Mouse (Mus musculus) stomach, embryonic 14.5 days (tissue): ENCODE data around the gene Mdm1. TPM values are rescaled to one million over a fixed set of nuclear protein-coding genes. Genes with fewer than 3 reads are reported as not detected.
A peak's percentile ranks its signal among the peaks of the same experiment; 100 is the strongest.

Experiments used
- ATAC-seq: fragments of 200-750 bp; cut with Nextera tagmentation; 2 replicates; pipeline ENCODE4 v1.8.0; 2017; ENCODE audit warnings: low read depth, moderate TSS enrichment; ENCODE audit not compliant: insufficient number of reproducible peaks, insufficient read depth, low FRiP score
- H3K27ac ChIP-seq: fragments of 300-500 bp; sonication (generic); 2 replicates; pipeline ENCODE4 v1.5.1; 2014; ENCODE audit warnings: mild to moderate bottlenecking, low read length, moderate library complexity, mixed read lengths
- H3K27me3 ChIP-seq: fragments of 300-500 bp; sonication (generic); 2 replicates; pipeline ENCODE4 v1.6.1; 2014; ENCODE audit warnings: low read length, control low read depth, mixed read lengths; ENCODE audit not compliant: control insufficient read depth, insufficient read depth
- H3K36me3 ChIP-seq: fragments of 300-500 bp; sonication (generic); 2 replicates; pipeline ENCODE4 v1.6.1; 2014; ENCODE audit warnings: mild to moderate bottlenecking, control low read depth, low read length, moderate library complexity, mixed read lengths; ENCODE audit not compliant: control insufficient read depth, insufficient read depth
- H3K4me1 ChIP-seq: fragments of 300-500 bp; sonication (generic); 2 replicates; pipeline ENCODE4 v1.6.1; 2014; ENCODE audit warnings: low read length, control low read depth, mixed read lengths; ENCODE audit not compliant: control insufficient read depth, insufficient read depth
- H3K4me2 ChIP-seq: fragments of 300-500 bp; sonication (generic); replicated peaks from 2 replicates; pipeline ENCODE4 v1.6.1; 2014; ENCODE audit warnings: low read depth, low read length, control low read depth
- H3K4me3 ChIP-seq: fragments of 300-500 bp; sonication (generic); 2 replicates; pipeline ENCODE4 v1.5.1; 2014; ENCODE audit warnings: low read depth, low read length, control low read depth
- H3K9ac ChIP-seq: fragments of 300-500 bp; sonication (generic); replicated peaks from 2 replicates; pipeline ENCODE4 v1.6.1; 2014; ENCODE audit warnings: low read depth, mild to moderate bottlenecking, control low read depth, low read length, moderate library complexity, mixed read lengths
- H3K9me3 ChIP-seq: fragments of 300-500 bp; sonication (generic); 2 replicates; pipeline ENCODE4 v1.6.1; 2016; ENCODE audit warnings: low read depth, low read length, control low read depth; ENCODE audit not compliant: control insufficient read depth
- whole genome bisulfite sequencing: fragments of 180-500 bp; shearing (Covaris S2); extraction: QIAGEN DNeasy Blood & Tissue Kit; methylation state at CpG from one replicate; pipeline ENCODE4 v1.1.7; 2014; 5-methylcytosine and 5-hydroxymethylcytosine counted together
- polyA plus RNA-seq: library from polyadenylated mRNA; unstranded; fragments of >200 nt; fragmentation: Nextera tagmentation; extraction: Ambion mirVana; gene quantifications from 2 replicates; pipeline ENCODE4 v1.2.1, GENCODE M21; 2014

The Mdm1 gene
- polyA plus RNA-seq, 1 experiment from 2014 or later: 20.7 TPM

DNA sequence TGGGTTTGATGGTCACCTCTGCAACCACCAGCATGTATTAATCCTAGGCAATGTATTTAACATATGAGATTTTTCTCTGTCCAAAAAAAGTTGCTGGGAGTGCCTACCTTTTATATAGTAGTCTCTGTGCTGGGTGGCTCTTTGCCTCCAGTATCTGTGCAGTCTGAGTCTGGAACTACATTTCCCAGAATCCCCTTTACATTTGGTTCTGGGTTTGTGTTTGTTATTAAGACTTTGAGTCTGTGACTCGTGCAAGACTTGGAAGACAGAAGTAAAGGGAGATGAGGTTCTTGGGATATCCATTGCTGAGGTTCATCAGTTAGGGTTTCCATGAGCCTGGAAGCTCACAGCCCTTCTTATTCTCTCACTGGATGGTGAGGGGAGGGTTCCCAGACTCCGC, 11.6 kb upstream of the Mdm1 start:
- H3K36me3 ChIP-seq: no peaks in the 10 kb centered on the region
- H3K4me2 ChIP-seq: no peak overlapping the region
- 48% methylated on average over 2 of the region's 2 CpGs for WGBS
- no peak overlapping the region for H3K9ac ChIP-seq
- no peaks in the 10 kb centered on the region for H3K4me1 ChIP-seq
- no peaks in the 10 kb centered on the region for H3K27me3 ChIP-seq
- no peak for ATAC-seq
- H3K9me3 ChIP-seq: no peaks in the 10 kb centered on the region
- no peak overlapping the region for H3K4me3 ChIP-seq
- H3K27ac ChIP-seq: no peak overlapping the region

DNA sequence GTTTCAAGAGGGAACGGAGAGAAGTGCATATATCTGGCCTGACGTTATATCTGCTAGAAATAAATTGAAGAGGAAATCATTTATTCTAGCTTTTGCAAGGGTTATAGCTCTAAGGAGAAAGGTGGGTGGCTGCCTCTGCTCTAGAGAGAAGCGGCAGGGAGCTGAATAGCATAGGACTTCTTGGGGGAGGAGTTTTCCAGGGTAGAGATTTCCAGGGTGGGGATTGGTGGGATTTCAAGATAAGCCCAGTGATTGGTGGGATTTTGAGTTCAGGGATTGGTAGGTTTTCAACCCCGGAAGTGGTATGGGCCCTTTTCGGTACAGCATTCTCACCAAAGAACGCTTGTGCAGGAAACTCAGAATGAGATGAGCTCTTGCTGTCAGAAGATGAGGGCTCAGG, 8.6 kb upstream of the Mdm1 start:
- H3K9ac ChIP-seq: no peak overlapping the region
- no peaks in the 10 kb centered on the region for H3K4me1 ChIP-seq
- no peak for ATAC-seq
- WGBS: 59% methylated on average over 6 of the region's 6 CpGs
- no peak overlapping the region for H3K4me3 ChIP-seq
- no peaks in the 10 kb centered on the region for H3K27me3 ChIP-seq
- H3K4me2 ChIP-seq: 0 out of 2 replicates have a peak overlapping the region, but pooled peaks have one; percentile 5
- no peak overlapping the region for H3K27ac ChIP-seq
- no peaks in the 10 kb centered on the region for H3K36me3 ChIP-seq
- no peaks in the 10 kb centered on the region for H3K9me3 ChIP-seq

DNA sequence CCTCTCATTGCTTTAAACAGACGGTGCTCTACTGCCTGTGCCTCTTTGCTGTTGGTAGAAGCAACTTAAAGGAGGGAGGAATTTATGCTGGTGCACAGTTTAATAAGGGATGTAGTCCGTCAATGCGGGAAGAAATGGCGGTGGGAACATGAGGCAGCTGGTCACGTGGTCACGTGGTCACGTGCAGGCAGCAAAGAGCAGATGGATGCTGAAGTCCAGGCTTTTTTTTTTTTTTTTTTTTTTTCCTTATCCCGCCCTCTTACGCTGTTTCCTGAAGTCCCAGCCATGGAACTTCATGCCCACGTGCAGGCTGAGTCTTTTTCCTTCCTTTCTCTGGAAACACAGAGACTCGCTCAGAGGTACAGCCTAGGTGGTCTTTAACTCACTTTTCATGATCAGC, 3.1 kb upstream of the Mdm1 start:
- Histone ChIP-seq H3K4me2 (no peak overlapping the region), H3K27me3 (no peaks in the 10 kb centered on the region), H3K27ac (no peak overlapping the region), H3K36me3 (no peaks in the 10 kb centered on the region), H3K4me3 (no peak overlapping the region), H3K9ac (no peak overlapping the region), H3K4me1 (peaks cover 7% of the 10 kb centered on the region; the same call in 1 of the 2 replicates), H3K9me3 (no peaks in the 10 kb centered on the region)
- ATAC-seq: no peak
- 90% methylated on average over 11 of the region's 11 CpGs for WGBS

DNA sequence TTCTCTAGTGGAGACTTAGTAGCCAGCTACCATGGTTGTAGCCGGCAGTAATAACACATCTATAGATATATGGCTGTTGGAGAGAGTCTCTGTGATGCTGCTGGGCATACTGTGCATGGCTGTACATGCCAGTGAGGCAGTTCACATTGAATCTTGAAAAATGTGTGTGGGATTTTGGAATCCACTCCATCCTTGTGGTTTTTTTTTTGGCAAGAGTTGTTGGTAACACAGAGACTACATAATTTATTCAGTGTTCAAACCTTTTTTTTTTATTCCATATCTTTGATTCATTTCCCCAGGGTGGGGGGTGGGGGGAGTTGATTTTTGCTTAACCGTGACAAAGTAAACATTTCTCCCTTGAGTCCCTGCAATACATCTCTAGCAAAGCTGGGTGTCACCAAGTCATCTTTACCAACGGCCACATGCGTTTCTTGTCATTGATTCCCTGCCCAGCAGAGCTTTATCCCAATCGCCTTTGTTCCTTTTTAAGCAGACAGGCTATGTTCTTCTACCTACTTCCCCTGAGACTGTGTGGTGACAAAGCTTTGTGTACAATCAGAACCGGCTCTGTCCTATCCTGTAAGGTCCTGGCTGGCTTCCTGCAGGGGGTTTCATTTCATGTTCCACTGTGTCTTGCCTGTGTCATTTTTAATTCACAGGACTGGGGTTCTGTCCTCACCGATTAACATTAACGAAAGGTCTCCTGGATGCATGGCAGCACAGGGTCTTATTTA, 1.6 kb upstream of the Mdm1 start:
- ATAC-seq: no peak
- Histone ChIP-seq H3K36me3 (no peaks in the 10 kb centered on the region), H3K9me3 (no peaks in the 10 kb centered on the region), H3K4me2 (no peak overlapping the region), H3K4me3 (no peak overlapping the region), H3K9ac (no peak overlapping the region), H3K4me1 (peaks cover 7% of the 10 kb centered on the region; the same call in 1 of the 2 replicates), H3K27me3 (no peaks in the 10 kb centered on the region), H3K27ac (no peak overlapping the region)
- 70% methylated on average over 8 of the region's 8 CpGs for WGBS

DNA sequence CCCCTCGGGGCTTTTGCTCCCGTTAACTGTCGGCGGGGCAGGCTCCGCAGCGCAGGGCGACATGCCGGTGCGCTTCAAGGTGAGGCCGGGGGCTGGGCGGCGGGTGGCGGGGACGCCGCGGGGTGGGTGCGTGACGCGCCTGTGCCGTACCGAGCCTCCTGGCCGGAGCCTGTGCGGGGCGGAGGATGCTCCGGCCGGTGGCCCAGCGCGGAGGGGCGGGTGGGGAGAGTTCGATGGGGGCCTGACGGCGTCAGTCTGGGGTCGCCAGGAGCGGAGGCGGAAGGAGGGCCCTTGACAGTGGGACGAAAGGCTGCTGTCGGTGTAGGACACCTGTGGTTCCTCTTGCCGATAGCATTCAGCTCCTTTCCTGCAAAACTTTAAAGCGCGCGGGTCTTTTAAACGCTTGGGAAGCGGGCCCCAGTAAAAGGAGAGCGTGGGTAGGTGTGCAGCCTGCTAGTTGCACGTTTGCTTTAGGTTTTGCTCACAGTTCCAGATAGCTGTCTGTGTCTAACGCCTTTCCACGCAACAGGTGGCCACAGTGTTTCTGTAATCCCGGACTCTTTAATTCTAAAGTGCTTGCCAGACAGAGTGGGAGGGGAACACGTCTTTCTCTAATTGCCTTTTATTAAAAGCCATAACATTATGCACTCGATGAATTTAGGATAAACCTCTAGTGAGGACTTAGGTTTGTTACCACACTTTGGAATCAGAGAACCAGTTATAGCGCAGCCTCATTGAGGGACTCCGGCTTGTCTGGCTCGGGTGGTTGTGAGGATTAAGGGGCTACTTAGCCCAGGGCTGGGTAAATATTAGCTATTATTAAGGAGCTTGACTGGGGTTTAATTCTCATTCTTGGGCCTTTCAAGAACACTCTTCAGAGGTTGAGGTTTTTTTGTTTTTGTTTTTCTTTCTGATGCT, 532 bp downstream of the Mdm1 start:
- no peaks in the 10 kb centered on the region; the same call in 1 of the 2 replicates for H3K36me3 ChIP-seq
- ATAC-seq: peak; percentile 75
- H3K9ac ChIP-seq: peak overlapping the region; percentile 38; the same call in 1 of the 2 replicates
- H3K4me2 ChIP-seq: peak overlapping the region; percentile 76
- H3K4me3 ChIP-seq: peak overlapping the region; percentile 83
- peaks cover 7% of the 10 kb centered on the region; the same call in 1 of the 2 replicates for H3K4me1 ChIP-seq
- 3% methylated on average over 49 of the region's 53 CpGs for WGBS
- H3K27ac ChIP-seq: no peak overlapping the region
- no peaks in the 10 kb centered on the region for H3K9me3 ChIP-seq
- H3K27me3 ChIP-seq: no peaks in the 10 kb centered on the region

DNA sequence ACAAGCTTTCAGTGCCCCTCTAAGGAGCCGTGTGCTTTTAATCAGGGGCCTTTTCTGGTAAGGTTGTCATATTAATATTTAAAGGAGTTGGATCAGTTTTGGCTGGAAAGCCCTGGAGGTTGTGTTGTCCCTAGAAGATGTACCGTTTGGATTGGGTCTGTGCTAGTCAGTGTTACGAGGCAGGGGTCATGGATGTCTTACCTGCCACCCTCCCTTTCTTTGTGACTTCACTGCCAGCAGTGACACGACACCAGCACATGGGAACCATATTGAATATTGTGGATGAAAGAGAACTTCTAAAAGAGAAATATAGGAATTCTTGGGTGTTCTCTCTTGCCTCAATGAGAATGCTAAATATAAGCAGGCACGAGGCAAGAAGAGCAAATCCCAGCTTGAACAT, 7.8 kb downstream of the Mdm1 start:
- ATAC-seq: no peak
- Histone ChIP-seq H3K9me3 (no peaks in the 10 kb centered on the region), H3K27ac (no peak overlapping the region), H3K27me3 (no peaks in the 10 kb centered on the region), H3K4me3 (no peak overlapping the region), H3K4me2 (no peak overlapping the region), H3K36me3 (peaks cover 4% of the 10 kb centered on the region), H3K4me1 (no peaks in the 10 kb centered on the region), H3K9ac (no peak overlapping the region)
- WGBS: 89% methylated on average over 5 of the region's 5 CpGs

DNA sequence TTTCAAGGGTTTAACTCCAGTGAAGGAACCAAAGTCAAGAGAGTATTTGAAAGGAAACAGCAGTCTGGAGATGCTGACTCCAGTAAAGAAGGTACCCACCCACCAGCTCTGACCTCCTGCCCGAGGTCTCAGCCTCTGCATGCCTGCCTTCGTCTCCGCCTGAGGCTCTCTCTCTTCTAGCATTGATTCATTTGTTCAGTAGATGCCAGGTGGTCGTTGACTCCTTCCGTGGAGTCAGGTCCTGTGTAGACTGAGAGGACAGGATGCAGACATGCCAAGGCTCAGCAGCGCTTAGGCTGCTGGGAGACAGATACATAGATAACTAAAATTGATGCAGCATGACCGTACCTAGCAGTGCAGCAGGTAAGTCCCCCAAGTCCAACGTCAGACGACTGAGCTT, 9.3 kb downstream of the Mdm1 start:
- H3K4me1 ChIP-seq: no peaks in the 10 kb centered on the region
- H3K9ac ChIP-seq: no peak overlapping the region
- no peak overlapping the region for H3K4me2 ChIP-seq
- no peaks in the 10 kb centered on the region for H3K27me3 ChIP-seq
- H3K36me3 ChIP-seq: peaks cover 4% of the 10 kb centered on the region
- no peak overlapping the region for H3K27ac ChIP-seq
- 84% methylated on average over 9 of the region's 9 CpGs for WGBS
- no peak overlapping the region for H3K4me3 ChIP-seq
- no peaks in the 10 kb centered on the region for H3K9me3 ChIP-seq
- ATAC-seq: no peak

DNA sequence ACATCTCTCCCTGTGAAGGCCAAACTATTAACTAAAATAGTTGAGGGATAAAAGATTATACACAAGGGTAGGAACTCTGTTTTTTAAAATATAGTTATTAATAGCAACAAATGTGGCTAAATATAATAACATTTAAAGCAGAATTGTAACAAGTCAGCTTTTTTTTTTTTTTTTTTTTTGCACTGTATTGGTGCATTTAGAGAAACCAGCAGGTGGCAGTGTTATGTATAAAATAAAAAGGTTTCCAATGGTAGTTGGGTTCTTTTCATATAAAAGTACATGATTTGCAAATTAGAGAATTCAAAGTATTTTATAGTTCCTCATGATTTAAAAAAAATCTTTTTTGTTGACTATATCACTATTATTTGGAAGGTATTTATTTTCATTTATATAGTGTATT, 14.3 kb downstream of the Mdm1 start:
- Histone ChIP-seq H3K4me3 (no peak overlapping the region), H3K9me3 (no peaks in the 10 kb centered on the region), H3K27ac (no peak overlapping the region), H3K4me2 (no peak overlapping the region), H3K27me3 (no peaks in the 10 kb centered on the region), H3K4me1 (no peaks in the 10 kb centered on the region), H3K9ac (no peak overlapping the region), H3K36me3 (peaks cover 22% of the 10 kb centered on the region)
- ATAC-seq: no peak
